Mouse (Mus musculus) liver, embryonic 13.5 days (tissue): ENCODE data around the gene Nkx2-5. TPM values are rescaled to one million over a fixed set of nuclear protein-coding genes. Genes with fewer than 3 reads are reported as not detected.

Experiments used
- polyA plus RNA-seq: library from polyadenylated mRNA; unstranded; fragments of >200 nt; fragmentation: Nextera tagmentation; extraction: Ambion mirVana; gene quantifications from 2 replicates; pipeline ENCODE4 v1.2.1, GENCODE M21; 2015

The Nkx2-5 gene
- polyA plus RNA-seq, 1 experiment from 2014 or later, result not detected

Other genes starting within 250 kb of the Nkx2-5 start
- gene Atp6v0e, start 181.8 kb downstream of the Nkx2-5 start, polyA plus RNA-seq, result 192 and 194 TPM in 2 replicates
- gene Crebrf, start 129.4 kb downstream of the Nkx2-5 start, polyA plus RNA-seq, result 2.2 and 2.3 TPM in 2 replicates
- 26.9 and 28.6 TPM in 2 replicates for gene Bnip1, start 63.9 kb downstream of the Nkx2-5 start, polyA plus RNA-seq
- 4.7 and 5.2 TPM in 2 replicates for gene Kifc5b, start 72.1 kb upstream of the Nkx2-5 start, polyA plus RNA-seq
- 1.4 and 1.6 TPM in 2 replicates for gene Phf1, start 88.0 kb upstream of the Nkx2-5 start, polyA plus RNA-seq
- 111 and 118 TPM in 2 replicates for gene Cuta, start 94.6 kb upstream of the Nkx2-5 start, polyA plus RNA-seq
- gene Syngap1, start 96.2 kb upstream of the Nkx2-5 start, polyA plus RNA-seq, result 0.25 and 0.44 TPM in 2 replicates
- 6.3 and 7.0 TPM in 2 replicates for gene Zbtb9, start 128.2 kb upstream of the Nkx2-5 start, polyA plus RNA-seq
- gene Bak1, start 184.0 kb upstream of the Nkx2-5 start, polyA plus RNA-seq, result 2.4 and 3.0 TPM in 2 replicates
- gene Itpr3, start 212.3 kb upstream of the Nkx2-5 start, polyA plus RNA-seq, result 0.48 and 0.56 TPM in 2 replicates